Mouse (Mus musculus): ENCODE results near the gene Adipor2.

GRCm38 (mm10) chr6:119348234-119348633 is 69.3 kb downstream of the Adipor2 start:
- TF ChIP-seq MAFK (IDR thresholded peaks at IDR 0.05; ENCODE audit: insufficient read depth, low read depth, low read length) (no peak), ZNF384 (IDR thresholded peaks at IDR 0.05; ENCODE audit: low read depth, low read length) (no peak), HCFC1 (IDR thresholded peaks at IDR 0.05; ENCODE audit: borderline replicate concordance, insufficient read depth, low read length) (no peak)
